Mouse (Mus musculus) cerebellum, adult 9-11 months (tissue): ENCODE measurements around the gene Pik3ap1.

Experiments used
- DNase-seq: peaks from one replicate; pipeline ENCODE4 v3.0.0; 2022

Pik3ap1 gene

DNA sequence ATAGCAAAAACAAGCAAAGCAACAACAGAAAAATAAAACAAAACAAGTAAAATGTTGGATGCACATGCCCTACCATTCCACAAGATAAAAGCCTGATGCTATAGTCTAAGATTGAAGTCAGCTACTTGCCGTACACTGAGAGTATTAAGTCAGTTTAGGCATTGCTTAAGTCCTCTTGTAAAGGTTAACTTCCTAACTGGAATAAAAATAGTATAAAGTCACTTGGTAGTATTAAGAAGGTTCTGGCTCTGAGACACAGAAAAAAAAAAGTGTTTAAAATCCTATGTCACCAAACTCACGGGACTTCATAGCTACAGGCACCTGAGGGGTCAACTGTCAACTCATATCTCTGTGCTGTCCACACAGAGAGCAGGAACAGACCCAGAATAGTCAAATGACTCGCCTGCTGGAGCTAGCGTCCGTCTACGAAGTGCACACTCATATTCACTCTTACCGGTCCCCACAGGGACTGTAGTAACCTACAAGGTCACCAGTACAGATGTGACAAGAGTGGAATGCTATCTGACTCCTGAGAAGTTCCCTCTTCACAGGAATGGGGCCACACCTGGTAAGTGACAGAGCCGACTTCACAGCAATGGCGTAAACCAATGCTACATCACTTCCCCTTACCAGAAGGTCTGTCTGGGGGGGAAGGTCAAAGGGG, 17.9 kb downstream of the Pik3ap1 start:
- DNase-seq, result no peak

- no peak for DNase-seq
These were observed 18.6 kb downstream of the Pik3ap1 start for GRCm38 (mm10) chr19:41366192-41366853.

DNA sequence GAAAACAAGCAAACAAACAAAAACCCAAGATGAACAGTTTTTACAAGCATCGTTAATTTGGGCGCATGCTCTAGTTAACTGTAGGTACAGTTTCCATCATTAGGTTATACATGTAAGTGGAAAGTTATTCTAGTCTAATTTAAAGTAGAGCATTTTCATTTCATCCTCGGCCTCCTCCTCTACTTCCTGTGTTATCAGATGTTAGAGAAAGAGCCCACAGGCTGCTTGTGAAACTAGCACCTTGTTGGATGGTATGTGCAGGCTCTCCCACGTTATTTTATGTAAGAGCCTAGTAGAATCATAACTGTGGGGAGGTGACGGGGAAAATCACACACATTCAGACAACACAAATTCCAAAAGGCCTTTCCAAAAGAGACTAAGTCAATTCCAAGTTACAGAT, 19.3 kb downstream of the Pik3ap1 start:
- no peak for DNase-seq

DNA sequence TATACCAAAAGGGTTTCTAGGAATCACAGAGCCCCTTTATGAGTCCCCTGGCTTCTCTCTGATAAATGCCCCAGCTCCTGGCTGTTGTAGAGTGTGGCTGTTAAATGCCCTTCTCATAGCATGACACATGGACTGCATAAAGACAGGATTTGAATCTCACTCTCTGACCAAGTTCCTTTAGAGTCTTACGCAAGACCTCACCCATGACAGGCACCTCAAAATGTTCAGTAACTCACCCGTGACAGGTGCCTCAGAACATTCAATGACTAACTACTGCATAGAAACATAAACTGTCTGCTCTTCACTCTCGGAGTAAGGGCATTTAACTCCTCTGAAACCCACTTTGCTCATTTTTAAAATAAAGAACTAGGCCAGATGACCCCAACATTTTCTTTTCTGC, 20.4 kb downstream of the Pik3ap1 start:
- DNase-seq, result no peak

GRCm38 (mm10) chr19:41362963-41363362, 21.9 kb downstream of the Pik3ap1 start:
- DNase-seq, result no peak

GRCm38 (mm10) chr19:41360459-41360858, 24.4 kb downstream of the Pik3ap1 start:
- no peak for DNase-seq

GRCm38 (mm10) chr19:41354287-41354951, 30.5 kb downstream of the Pik3ap1 start:
- DNase-seq, result no peak

DNA sequence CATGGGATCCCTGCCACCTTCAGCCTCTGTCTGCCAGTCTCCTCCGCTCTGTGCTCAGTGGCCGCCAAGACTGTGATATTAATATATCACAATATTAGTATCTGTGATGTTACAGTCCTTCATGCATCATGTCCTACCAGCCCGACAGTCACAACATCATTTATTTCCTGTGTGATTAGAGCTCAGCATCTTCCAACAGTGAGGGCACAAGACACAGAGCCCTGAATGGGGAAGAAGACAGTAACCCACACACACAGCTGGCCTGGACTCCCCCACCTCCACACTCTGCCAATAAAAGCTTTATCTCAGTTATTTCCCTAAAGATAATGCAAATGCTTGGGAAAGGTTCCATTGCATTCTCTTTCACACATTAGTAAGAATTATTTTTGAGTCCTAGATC, 35.3 kb downstream of the Pik3ap1 start:
- no peak for DNase-seq

GRCm38 (mm10) chr19:41348161-41348560, 36.7 kb downstream of the Pik3ap1 start:
- DNase-seq, result no peak

GRCm38 (mm10) chr19:41347326-41347725, 37.6 kb downstream of the Pik3ap1 start:
- no peak for DNase-seq

- no peak for DNase-seq
These were observed 38.6 kb downstream of the Pik3ap1 start for GRCm38 (mm10) chr19:41346099-41346850.

- no peak for DNase-seq
These were observed 39.7 kb downstream of the Pik3ap1 start for GRCm38 (mm10) chr19:41345028-41345741.

DNA sequence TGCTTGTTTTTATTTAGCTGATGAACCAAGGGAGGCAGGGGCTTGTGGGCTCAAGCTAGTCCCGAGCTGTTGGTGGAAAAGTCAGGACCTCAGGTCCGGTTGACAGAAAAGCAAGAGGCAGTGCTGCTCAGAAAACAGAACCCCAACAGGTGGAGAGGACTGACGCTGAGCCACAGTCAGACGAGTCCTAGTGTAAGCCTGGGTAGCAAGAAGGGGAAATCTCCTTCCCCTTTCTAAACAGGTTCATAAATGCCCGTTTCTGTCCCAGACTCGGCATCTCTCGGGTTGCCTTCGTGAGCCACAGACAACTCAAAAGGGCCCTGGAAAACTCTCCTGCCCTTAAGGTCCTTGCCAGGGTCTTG, 40.3 kb downstream of the Pik3ap1 start:
- no peak for DNase-seq

DNA sequence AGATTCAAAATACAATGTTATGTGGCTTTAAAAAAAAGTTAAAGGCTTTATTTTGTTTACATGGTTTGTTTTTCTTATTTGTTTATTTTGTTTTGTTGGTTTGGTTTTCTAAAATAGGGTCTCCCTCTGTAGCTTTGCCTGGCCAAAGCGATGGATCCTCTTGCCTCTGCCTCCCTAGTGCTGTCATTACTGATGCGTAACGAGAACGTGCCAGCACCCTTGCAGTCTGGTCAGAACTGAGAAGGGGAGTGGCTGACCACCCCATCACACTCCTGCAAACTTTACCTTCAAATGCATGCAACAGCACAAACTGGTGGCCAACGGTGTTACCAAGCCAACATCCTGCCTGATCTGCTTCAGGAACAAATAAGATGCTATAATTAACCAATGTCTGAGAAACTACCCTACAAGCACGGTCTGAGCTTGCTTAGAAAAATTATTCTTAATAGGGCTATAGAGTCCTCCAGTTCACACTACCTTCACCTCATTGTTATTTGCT, 42.3 kb downstream of the Pik3ap1 start:
- no peak for DNase-seq

- DNase-seq, result no peak
These were observed 43.2 kb downstream of the Pik3ap1 start for GRCm38 (mm10) chr19:41341677-41342076.

GRCm38 (mm10) chr19:41339020-41339836, 45.7 kb downstream of the Pik3ap1 start:
- no peak for DNase-seq

DNA sequence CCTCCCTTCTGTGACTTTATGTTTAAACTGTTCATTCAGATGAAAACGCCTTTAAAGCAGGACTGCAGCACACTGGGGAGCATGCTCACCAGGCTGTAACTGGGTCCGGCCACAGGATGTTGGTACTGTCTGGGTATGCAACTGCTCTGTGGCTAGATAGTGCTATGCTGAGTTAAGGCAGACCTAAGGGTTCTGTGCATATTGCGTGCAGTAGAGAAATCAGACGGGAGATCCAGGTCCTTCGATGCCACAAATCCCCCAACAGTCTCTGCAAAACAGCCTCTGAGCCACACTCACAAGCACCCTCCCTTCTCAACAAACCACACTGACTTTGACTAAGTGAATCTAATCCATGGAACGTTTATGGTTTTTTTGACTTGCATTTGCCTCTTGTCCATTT, 46.5 kb downstream of the Pik3ap1 start:
- no peak for DNase-seq

- DNase-seq, result no peak
These were observed 49.2 kb downstream of the Pik3ap1 start for GRCm38 (mm10) chr19:41335721-41336120.

- DNase-seq, result no peak
These were observed 51.9 kb downstream of the Pik3ap1 start for GRCm38 (mm10) chr19:41332986-41333385.

DNA sequence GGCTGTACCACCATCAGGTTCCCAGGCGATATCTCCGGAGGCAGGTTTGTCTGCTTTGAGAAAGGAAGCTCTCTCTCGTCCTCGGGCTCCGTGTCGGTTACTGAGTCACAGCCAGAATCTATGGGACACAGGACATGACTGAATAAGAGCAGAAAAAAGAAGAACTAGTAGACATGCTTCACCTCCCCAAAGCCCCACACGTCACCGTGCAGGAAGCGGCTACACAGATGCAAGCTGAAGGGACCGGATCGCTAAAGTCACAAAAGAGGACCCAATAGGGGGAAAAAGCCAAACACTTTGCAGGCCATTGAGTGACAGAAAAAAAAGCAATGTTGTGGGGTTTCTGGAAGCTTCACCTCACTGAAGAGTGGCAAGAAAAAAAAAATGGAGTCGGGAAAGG, 52.7 kb downstream of the Pik3ap1 start:
- DNase-seq, result no peak

DNA sequence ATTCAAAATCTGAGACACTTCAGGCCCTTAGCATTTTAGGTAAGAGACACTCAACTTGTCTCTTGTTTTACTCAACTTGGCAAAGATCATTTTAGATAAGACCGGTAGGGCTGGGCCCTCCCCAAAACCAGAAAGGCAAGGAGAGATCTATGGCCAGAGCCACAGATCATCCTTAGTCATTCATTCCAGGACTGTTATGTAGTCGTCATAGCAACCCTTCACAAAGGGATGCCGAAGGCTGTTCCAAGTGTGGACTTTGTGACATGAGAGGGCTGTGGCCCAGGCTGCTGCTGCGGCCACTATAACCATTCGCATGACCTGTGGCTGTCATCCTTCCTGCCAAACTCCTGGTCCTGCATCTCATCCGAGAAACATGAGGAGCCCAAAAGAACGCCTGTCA, 54.5 kb downstream of the Pik3ap1 start:
- DNase-seq, result no peak

DNA sequence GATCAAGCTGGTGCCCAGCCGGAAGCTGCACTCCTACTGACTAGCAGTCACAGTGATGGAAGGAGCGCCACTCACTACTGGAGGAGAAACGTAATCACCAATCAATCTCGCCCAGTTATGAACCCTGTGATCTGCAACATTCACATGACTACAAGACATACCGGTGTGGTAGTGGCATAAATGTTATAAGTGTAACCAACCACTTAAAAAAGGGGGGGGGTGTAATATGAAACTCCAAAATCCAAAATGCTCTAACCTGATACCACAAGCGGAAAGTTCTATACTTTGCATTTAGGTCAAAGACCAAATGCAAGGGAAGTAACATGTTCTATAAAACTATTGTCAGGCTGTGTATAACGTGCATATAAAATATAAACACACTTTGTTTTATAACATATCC, 54.9 kb downstream of the Pik3ap1 start:
- DNase-seq, result no peak
